In the genomic region with DNA sequence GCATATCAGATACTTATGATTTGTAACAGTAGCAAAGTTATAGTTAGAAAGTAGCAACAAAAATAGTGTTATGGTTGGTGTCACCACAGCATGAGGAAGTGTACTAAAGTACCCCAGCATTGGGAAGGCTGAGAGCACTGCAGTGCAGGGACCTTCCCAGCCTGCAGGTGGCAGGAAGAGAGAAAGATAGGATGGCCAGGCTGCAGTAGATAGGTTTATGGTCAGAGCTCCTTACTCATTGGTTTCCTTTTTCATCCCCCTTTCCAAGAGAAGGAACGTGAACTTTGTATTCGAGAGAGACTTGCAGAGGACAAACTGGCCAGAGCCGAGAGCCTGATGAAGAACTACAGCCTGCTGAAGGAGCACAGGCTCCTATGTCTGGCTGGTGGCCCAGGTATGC, we compare ENCODE assay signal across 14 mouse cellular contexts. TPM values are rescaled to one million over a fixed set of nuclear protein-coding genes. Genes with fewer than 3 reads are reported as not detected.
DNase-seq lines count a peak whose midpoint lies in the region; ATAC-seq and TF ChIP-seq lines count a peak whose summit lies in the region.
"Had no signal": no experiment of that assay in that cellular context is flagged by ENCODE, and none has a peak within 500 bp of the region (broad histone marks: within the 10 kb centered on the region; RNA-seq: fewer than 3 reads in every experiment).

No protein-coding gene starts in this region.

- no peak overlapping the region for H3K4me3 ChIP-seq in hindbrain, postnatal 0 days (ENCODE audit: low read length)
- H3K4me3 ChIP-seq in hindbrain, embryonic 16.5 days (ENCODE audit: low read length) = no peak overlapping the region
- no peak overlapping the region for H3K4me3 ChIP-seq in spleen, adult 2 months (ENCODE audit: extremely low read depth, insufficient read depth, insufficient read length)
- no peak overlapping the region for H3K4me3 ChIP-seq in stomach, postnatal 0 days (ENCODE audit: low read depth, low read length)
- H3K4me3 ChIP-seq: embryonic facial prominence, embryonic 15.5 days; limb, embryonic 12.5 days; neural tube, embryonic 15.5 days had no signal

- no peak overlapping the region for H3K27ac ChIP-seq in hindbrain, postnatal 0 days
- no peak overlapping the region for H3K27ac ChIP-seq in hindbrain, embryonic 16.5 days (ENCODE audit: low read depth, low read length)
- no peak overlapping the region for H3K27ac ChIP-seq in spleen, adult 2 months (ENCODE audit: insufficient read depth, low read length)
- H3K27ac ChIP-seq in stomach, postnatal 0 days (replicated peaks) = no peak overlapping the region
- H3K27ac ChIP-seq: embryonic facial prominence, embryonic 15.5 days; limb, embryonic 12.5 days; neural tube, embryonic 15.5 days had no signal

- no peaks in the 10 kb centered on the region for H3K4me1 ChIP-seq in hindbrain, postnatal 0 days (ENCODE audit: insufficient read depth, low read length)
- H3K4me1 ChIP-seq in hindbrain, embryonic 16.5 days (ENCODE audit: control insufficient read depth, insufficient read depth, low read depth, low read length) = no peaks in the 10 kb centered on the region
- H3K4me1 ChIP-seq in spleen, adult 2 months (ENCODE audit: control insufficient read depth, insufficient read depth, insufficient read length) = no peaks in the 10 kb centered on the region
- no peaks in the 10 kb centered on the region for H3K4me1 ChIP-seq in stomach, postnatal 0 days (replicated peaks; ENCODE audit: control insufficient read depth, insufficient read depth)
- H3K4me1 ChIP-seq: embryonic facial prominence, embryonic 15.5 days; limb, embryonic 12.5 days; neural tube, embryonic 15.5 days had no signal

- no peaks in the 10 kb centered on the region for H3K9me3 ChIP-seq in hindbrain, postnatal 0 days (ENCODE audit: low read length)
- no peaks in the 10 kb centered on the region for H3K9me3 ChIP-seq in hindbrain, embryonic 16.5 days (ENCODE audit: control insufficient read depth, low read length)
- no peaks in the 10 kb centered on the region for H3K9me3 ChIP-seq in stomach, postnatal 0 days (ENCODE audit: control insufficient read depth, low read length)
- H3K9me3 ChIP-seq: embryonic facial prominence, embryonic 15.5 days; limb, embryonic 12.5 days; neural tube, embryonic 15.5 days had no signal

- intact Hi-C loops in gastrocnemius, postnatal 14 days (cut with DNase I; ENCODE audit: low total_unique reads) = no loop called here

- no peak overlapping the region for H3K9ac ChIP-seq in hindbrain, postnatal 0 days (replicated peaks; ENCODE audit: low read length)
- H3K9ac ChIP-seq in hindbrain, embryonic 16.5 days (ENCODE audit: low read depth, low read length) = no peak overlapping the region
- H3K9ac ChIP-seq in stomach, postnatal 0 days (ENCODE audit: low read length) = no peak overlapping the region
- H3K9ac ChIP-seq: embryonic facial prominence, embryonic 15.5 days; limb, embryonic 12.5 days; neural tube, embryonic 15.5 days had no signal

- no peak for TF ChIP-seq EP300 in stomach, postnatal 0 days (optimal IDR thresholded peaks at IDR 0.05)

- no peaks in the 10 kb centered on the region for H3K27me3 ChIP-seq in hindbrain, postnatal 0 days (ENCODE audit: insufficient read depth, low read length)
- H3K27me3 ChIP-seq in hindbrain, embryonic 16.5 days (replicated peaks; ENCODE audit: control insufficient read depth, insufficient read depth, low read length) = no peaks in the 10 kb centered on the region
- H3K27me3 ChIP-seq in spleen, adult 2 months (ENCODE audit: control insufficient read depth, insufficient read depth, low read length) = no peaks in the 10 kb centered on the region
- no peaks in the 10 kb centered on the region for H3K27me3 ChIP-seq in stomach, postnatal 0 days (ENCODE audit: control insufficient read depth, insufficient read depth, low read length)
- H3K27me3 ChIP-seq: embryonic facial prominence, embryonic 15.5 days; limb, embryonic 12.5 days; neural tube, embryonic 15.5 days had no signal

- H3K4me2 ChIP-seq in hindbrain, postnatal 0 days (ENCODE audit: low read depth, low read length) = no peak overlapping the region
- H3K4me2 ChIP-seq in hindbrain, embryonic 16.5 days (ENCODE audit: low read length) = no peak overlapping the region
- H3K4me2 ChIP-seq in stomach, postnatal 0 days (replicated peaks; ENCODE audit: low read depth) = no peak overlapping the region
- H3K4me2 ChIP-seq: embryonic facial prominence, embryonic 15.5 days; limb, embryonic 12.5 days; midbrain, embryonic 11.5 days; neural tube, embryonic 15.5 days had no signal

- 0 out of 2 replicates have a peak, but pooled peaks have one; percentile 32 for ATAC-seq in hindbrain, postnatal 0 days
- no peak for ATAC-seq in hindbrain, embryonic 16.5 days
- ATAC-seq in stomach, postnatal 0 days (ENCODE audit: low FRiP score, low TSS enrichment) = no peak

- peak; percentile 23 for DNase-seq in hindbrain, postnatal 0 days (ENCODE audit: low spot score)
- DNase-seq in spleen, adult 2 months (ENCODE audit: low read depth in 1 of 2, low spot score in 2 of 2) = no peak
- DNase-seq in spleen, adult 18-20 months = no peak
- DNase-seq in kidney, adult 8-10 months = peak; percentile 46 to 50
- DNase-seq in stomach, postnatal 0 days (ENCODE audit: low spot score) = no peak
- no peak for DNase-seq in gastrocnemius, postnatal 14 days
- DNase-seq in urinary bladder, adult 2 months (ENCODE audit: low spot score) = no peak
- DNase-seq: adrenal gland, adult 2 months; cerebellum, adult 2 months had no signal

- no peak for TF ChIP-seq POLR2A in spleen, adult 2 months (IDR thresholded peaks at IDR 0.05; ENCODE audit: low read depth, low read length)

- TF ChIP-seq CTCF in hindbrain, postnatal 0 days (IDR thresholded peaks at IDR 0.05; ENCODE audit: low read depth) = peak; percentile 59
- peak; percentile 6; the same call in 1 of the 2 replicates for TF ChIP-seq CTCF in spleen, adult 2 months (IDR thresholded peaks at IDR 0.05; ENCODE audit: extremely low read depth, insufficient read depth, insufficient read length, insufficient replicate concordance)
- TF ChIP-seq CTCF in stomach, postnatal 0 days (IDR thresholded peaks at IDR 0.05; ENCODE audit: low read depth) = peak; percentile 62

- no peaks in the 10 kb centered on the region; the same call in 1 of the 2 replicates for H3K36me3 ChIP-seq in hindbrain, postnatal 0 days (ENCODE audit: insufficient read depth, low read length)
- H3K36me3 ChIP-seq in hindbrain, embryonic 16.5 days (ENCODE audit: control insufficient read depth, insufficient read depth, low read length) = no peaks in the 10 kb centered on the region
- no peaks in the 10 kb centered on the region; the same call in 1 of the 2 replicates for H3K36me3 ChIP-seq in spleen, adult 2 months (ENCODE audit: control insufficient read depth, insufficient read depth, low read length)
- H3K36me3 ChIP-seq in stomach, postnatal 0 days (ENCODE audit: control insufficient read depth, insufficient read depth, low read length) = peaks cover 8% of the 10 kb centered on the region
- H3K36me3 ChIP-seq: neural tube, embryonic 15.5 days had no signal

- 86% methylated on average over 3 of the region's 3 CpGs for WGBS in hindbrain, postnatal 0 days
- 88% methylated on average over 3 of the region's 3 CpGs for WGBS in hindbrain, embryonic 16.5 days
- 60% methylated on average over 3 of the region's 3 CpGs for WGBS in spleen, adult 2 months
- 76% methylated on average over 3 of the region's 3 CpGs for WGBS in stomach, postnatal 0 days

RNA-seq across cellular contexts. Expression of gene Nek2, which starts 7.9 kb away (rescaled TPM):
- 9.1 and 9.5 TPM in 2 replicates for total RNA-seq in hindbrain, postnatal 0 days (2014; rRNA removed)
- 7.7 and 8.4 TPM in 2 replicates for polyA plus RNA-seq in hindbrain, postnatal 0 days (2015; fragmentation: Nextera tagmentation; extraction: Ambion mirVana)
- polyA plus RNA-seq in hindbrain, embryonic 16.5 days (2015; fragmentation: Nextera tagmentation; extraction: Ambion mirVana) = 7.5 and 9.4 TPM in 2 replicates
- polyA plus RNA-seq in spleen, adult 2 months (2012; rRNA removed) = 2.3 and 3.6 TPM in 2 replicates
- 7.9 and 10.6 TPM in 2 replicates for polyA plus RNA-seq in stomach, postnatal 0 days (2015; fragmentation: Nextera tagmentation; extraction: Ambion mirVana)
- total RNA-seq in gastrocnemius, postnatal 14 days (2021) = 1 to 10 TPM; 1.6 TPM
- polyA plus RNA-seq in urinary bladder, adult 2 months (2012; rRNA removed) = 0.81 and 1.1 TPM in 2 replicates

Comparison
In these comparisons a context has a peak if more than half of its experiments do, and no peak if none do; other contexts are left out.
1. DNase-seq: peak in hindbrain, postnatal 0 days (single experiment) and kidney, adult 8-10 months (2 of 2); none in spleen, adult 2 months (0 of 2), spleen, adult 18-20 months (0 of 2), stomach, postnatal 0 days (single experiment), gastrocnemius, postnatal 14 days (single experiment) and urinary bladder, adult 2 months (single experiment).
2. CTCF ChIP-seq: peak in every context shown above with its lines; median percentile 62 in stomach, postnatal 0 days; 59 in hindbrain, postnatal 0 days; 6 in spleen, adult 2 months.